Mouse (Mus musculus) G1E (cell line): Measurements from ENCODE around the gene Rprd1b.

Source experiments
- CTCF ChIP-seq: IDR thresholded peaks from 2 replicates; pipeline ENCODE4 v1.5.1; 2012; ENCODE audit warnings: low read depth, low read length, inconsistent platforms, mixed read lengths
- GATA1 ChIP-seq: IDR thresholded peaks from 2 replicates; pipeline ENCODE4 v1.6.1; 2012; ENCODE audit warnings: borderline replicate concordance, low read length, inconsistent platforms, mixed read lengths
- GATA2 ChIP-seq: IDR thresholded peaks from 2 replicates; pipeline ENCODE4 v1.6.1; 2012; ENCODE audit warnings: low read depth, low read length, inconsistent platforms, borderline replicate concordance
- POLR2AphosphoS5 ChIP-seq: IDR thresholded peaks from 2 replicates; pipeline ENCODE4 v1.6.1; 2012; ENCODE audit warnings: low read depth, low read length, inconsistent platforms; ENCODE audit not compliant: insufficient replicate concordance
- TAL1 ChIP-seq: conservative IDR thresholded peaks from 2 replicates; pipeline ENCODE4 v1.6.1; 2012; ENCODE audit warnings: low read depth, low read length, inconsistent platforms, mixed read lengths

GRCm38 (mm10) chr2:158177574-158177973 is 149.3 kb downstream of the Rprd1b start:
- TF ChIP-seq GATA1, result no peak
- no peak for TF ChIP-seq CTCF
- no peak for TF ChIP-seq TAL1
- TF ChIP-seq GATA2, result no peak
- TF ChIP-seq POLR2AphosphoS5, result no peak
